Mouse (Mus musculus): ENCODE measurements around the gene Prkag2. TPM values are rescaled to one million over a fixed set of nuclear protein-coding genes. Genes with fewer than 3 reads are reported as not detected.
A peak's percentile ranks its signal among the peaks of the same experiment; 100 is the strongest.

Gene Prkag2
- total RNA-seq, 2 experiments from 2014 or later = 2.0 to 8.5 TPM

DNA sequence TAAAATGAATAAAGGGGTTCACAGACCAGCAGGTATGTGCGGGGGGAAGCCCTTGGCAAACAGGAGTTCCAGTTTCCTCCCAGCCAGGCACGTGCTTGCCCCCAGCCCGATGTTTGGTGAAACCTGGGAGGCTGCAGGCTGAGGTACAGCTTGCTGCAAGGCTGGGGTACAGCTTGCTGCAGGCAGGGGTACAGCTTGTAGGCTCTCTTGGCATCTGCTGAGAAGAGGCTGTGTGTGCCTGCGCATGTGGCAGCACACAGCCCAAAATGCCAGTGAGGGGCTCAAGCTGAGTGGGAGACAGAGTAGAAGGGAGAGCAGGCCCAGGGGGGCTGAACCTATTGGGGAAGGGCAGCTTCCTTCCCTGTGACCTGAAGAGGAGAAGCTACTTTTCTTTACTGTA is 204.8 kb downstream of the Prkag2 start:
- no peak for ATAC-seq (replicated peaks; ENCODE audit: low FRiP score, poor library complexity, severe bottlenecking)

DNA sequence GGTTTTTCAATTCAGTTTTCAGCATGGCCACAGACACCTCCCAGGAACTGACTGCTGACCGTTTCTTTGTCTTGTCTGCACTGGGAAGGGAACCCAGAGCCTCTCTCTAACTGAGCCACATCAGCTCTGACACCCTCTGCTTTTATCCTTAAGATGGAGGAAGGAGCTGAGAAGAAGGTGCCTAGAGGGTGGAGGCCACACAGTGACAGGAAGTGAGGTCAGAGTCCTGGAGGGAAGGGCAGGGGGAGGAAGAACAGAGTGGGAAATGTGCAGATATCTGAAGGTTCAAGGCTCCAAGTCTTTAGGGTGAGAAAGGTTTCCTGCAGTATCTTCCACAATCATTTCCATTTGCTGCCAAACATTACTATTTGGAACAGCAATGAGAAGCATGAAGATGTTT is 205.6 kb downstream of the Prkag2 start:
- no peak for ATAC-seq (replicated peaks; ENCODE audit: low FRiP score, poor library complexity, severe bottlenecking)

DNA sequence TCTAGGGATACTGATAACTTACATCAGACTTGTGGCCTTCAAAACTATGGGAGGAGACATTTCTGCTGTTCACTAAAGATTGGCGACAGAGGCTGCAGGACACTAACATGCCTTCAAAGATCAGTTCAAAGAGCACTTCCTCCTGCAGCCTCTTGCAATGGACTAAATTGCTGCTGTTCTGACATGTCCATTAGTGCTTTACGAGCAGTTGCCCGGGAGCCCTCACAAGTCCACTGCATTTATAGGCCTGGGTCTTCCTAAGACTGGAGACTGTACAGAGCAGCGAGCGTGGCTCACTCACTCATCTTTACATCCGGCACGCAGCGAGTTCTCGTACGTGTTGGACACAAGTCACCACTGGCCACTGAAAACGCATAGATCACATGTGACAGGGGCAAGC is 208.0 kb downstream of the Prkag2 start:
- ATAC-seq (replicated peaks; ENCODE audit: low FRiP score, poor library complexity, severe bottlenecking) = no peak

DNA sequence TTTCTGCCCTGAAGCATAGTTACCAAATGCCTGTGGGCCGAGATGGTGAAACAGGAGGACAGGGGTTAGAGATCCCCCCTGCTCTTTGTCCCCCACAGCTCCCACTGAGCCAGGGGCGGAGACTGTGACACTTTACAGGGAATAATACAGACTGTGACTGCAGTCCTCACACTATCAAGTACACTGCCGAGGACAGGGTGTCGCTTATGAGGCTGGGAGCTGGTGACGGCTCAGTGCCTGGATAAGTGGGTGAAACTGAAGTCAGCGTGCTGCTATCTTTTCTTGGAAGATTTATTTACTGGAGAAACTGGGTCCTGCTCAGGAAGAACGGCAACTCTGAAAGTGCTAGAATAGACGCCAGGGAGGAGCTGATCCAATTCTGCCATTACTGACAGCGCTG is 210.6 kb downstream of the Prkag2 start:
- no peak for ATAC-seq (replicated peaks; ENCODE audit: low FRiP score, poor library complexity, severe bottlenecking)

DNA sequence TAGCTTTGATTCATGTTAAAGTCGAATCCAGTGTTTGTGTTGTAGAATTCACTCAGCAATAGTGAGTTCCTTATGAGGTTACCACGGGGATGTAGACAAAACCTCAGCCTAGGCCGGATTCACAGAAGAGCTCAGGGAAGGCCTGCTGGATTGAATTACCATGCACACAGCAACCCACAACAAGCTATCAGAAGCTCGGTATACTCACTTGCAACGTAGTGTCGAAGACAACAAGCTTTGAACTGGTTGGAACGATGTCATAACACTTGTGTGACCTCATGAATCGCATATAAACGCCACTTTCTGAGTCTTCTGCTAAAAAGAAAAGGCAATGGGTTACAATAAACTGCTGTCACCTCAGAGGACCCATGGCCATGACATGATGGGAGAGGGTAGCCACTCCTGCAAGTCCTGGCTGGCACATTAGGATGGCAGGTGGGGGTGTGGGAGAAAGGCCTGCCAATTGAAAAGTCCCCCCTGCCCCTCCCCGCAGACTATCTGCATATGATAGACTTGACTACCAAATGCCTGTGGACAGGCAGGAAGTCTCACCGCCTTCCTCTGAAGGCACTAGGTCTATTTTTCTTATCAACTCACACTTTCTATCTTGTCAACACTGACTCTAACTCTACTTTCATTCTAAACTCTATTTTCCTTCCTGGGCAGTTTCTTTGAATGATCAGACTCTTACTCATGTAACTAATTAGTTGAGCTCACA is 211.4 kb downstream of the Prkag2 start:
- no peak for ATAC-seq (replicated peaks; ENCODE audit: low FRiP score, poor library complexity, severe bottlenecking)

DNA sequence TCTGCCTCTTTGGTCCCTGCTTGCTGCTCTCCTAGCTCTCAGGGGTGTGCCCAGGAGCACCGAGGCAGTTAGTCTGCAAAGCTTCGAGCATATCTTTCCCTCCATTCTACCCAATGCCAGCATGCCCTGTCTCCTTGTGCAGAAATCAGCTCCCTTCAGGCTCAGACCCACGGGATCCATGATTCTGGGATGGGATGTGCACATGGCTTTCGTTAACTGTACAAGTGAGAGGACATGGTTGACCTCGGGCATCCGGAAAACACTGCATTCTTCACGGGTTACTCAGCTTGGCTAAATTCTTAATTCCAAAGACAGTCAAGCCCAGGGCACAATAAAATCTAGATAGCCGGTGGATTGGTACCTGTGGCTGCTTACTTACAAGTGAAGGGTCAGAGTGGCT is 213.2 kb downstream of the Prkag2 start:
- ATAC-seq (replicated peaks; ENCODE audit: low FRiP score, poor library complexity, severe bottlenecking) = no peak

DNA sequence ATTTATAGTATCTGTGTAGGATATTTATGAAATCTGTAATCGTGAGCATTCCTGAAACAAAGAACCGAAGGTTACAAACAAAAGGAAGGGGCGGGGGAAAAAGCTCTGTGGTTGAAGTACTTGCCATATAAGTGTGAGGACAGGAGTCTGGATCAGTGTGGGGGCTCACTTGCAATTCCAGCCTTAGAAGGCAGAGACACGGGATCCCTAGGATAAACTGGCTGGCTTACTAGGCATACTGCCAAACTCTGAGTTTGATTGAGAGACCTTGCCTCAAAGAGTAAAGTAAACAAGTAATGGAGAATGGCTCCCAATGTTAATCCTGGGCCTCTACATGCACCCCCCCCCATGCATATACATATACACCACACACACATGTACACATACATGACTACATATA is 221.7 kb downstream of the Prkag2 start:
- no peak for ATAC-seq (replicated peaks; ENCODE audit: low FRiP score, poor library complexity, severe bottlenecking)

DNA sequence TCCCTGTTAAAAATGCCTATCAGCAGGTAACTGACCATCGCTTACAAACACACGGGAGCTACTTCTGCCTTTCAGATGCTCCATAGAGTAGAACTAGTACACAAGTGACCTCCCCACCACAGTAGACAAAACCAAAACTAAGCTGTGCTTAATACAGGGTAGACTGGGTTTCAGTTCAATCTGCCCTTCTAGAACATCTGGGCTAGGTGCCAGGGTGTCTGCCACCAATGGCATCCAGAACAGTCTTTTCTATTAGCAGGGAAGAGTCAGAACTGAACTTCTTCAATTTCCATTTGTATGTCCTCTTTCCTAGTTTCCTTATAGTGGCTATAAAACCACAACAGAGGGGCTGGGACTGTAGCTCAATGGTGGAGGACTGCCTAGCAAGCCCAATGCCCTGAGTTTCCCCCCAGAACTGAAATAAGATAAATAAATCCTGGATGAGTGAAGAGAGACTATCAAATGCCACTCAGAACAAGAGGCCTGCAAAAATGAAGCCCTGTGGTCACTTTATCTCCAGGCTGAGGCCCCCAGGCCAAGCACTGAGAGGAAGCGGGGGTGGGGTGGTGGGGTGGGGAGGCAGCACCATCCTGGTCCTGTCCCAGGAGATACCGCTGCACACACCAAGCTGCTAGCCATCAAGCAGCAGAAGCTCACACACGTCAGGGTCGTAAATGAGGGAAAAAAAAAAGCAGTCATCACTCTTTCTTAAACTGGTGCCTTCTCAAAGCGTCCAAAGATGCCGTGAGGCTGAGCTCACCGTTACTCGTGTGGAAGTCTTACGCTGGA is 222.4 kb downstream of the Prkag2 start:
- ATAC-seq (replicated peaks; ENCODE audit: low FRiP score, poor library complexity, severe bottlenecking) = no peak

DNA sequence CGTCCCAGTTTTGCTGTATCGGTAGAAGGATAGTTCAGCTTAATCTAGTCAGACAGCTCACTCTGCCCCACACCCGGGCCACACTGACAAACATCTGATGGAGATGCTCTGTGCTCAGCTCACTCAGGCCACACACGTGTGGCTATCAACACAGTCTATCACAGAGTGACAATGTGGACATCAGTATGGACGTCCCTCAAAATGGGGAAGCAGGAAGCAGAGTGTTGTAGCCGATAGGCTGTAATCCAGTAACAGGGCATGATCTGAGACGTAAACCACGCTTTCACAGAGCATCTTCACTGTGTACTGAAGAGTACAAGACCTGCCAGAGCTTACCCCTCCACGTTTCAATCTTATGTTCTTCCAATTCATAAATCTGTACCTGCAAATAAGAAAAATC is 223.8 kb downstream of the Prkag2 start:
- ATAC-seq (replicated peaks; ENCODE audit: low FRiP score, poor library complexity, severe bottlenecking) = no peak

DNA sequence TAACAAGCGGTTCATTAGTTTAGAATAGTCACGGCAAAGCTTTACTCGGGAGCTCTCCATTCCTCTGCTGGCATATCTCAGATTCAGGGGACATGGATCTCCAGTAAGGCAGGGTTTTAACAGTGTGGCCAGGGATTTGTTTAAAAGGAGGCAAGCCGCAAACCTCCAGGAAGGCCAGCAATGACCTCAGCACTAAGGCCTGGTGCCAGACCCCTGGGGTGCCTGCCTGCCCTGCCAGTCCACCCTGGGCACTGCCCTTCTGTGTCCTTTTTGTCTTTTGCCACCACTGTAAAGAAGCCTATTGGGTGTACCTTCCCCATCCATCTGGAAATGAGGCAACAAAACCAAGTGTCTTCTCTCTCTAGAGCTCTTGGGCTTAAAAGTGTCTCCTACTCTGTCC is 226.3 kb downstream of the Prkag2 start:
- ATAC-seq (replicated peaks; ENCODE audit: low FRiP score, poor library complexity, severe bottlenecking) = no peak

DNA sequence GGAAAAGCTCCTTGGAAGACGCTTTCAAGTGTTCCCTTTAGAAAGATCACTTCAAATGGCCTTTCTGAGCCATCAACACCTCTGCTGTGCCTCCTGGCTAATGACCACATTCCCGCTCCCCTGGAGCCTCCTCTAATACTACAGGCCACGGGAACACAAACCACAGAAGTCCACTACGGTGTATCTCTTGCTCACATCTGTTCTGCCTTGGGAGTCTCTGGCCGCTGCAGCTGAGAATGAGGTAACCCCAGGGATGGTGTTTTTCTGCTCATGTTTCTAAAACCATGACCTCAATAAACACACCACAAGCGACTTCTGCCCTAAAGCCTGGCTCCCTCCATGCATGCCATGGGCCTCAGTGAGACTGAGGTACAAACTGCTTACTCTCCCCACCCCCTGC is 227.2 kb downstream of the Prkag2 start:
- ATAC-seq (replicated peaks; ENCODE audit: low FRiP score, poor library complexity, severe bottlenecking) = no peak

DNA sequence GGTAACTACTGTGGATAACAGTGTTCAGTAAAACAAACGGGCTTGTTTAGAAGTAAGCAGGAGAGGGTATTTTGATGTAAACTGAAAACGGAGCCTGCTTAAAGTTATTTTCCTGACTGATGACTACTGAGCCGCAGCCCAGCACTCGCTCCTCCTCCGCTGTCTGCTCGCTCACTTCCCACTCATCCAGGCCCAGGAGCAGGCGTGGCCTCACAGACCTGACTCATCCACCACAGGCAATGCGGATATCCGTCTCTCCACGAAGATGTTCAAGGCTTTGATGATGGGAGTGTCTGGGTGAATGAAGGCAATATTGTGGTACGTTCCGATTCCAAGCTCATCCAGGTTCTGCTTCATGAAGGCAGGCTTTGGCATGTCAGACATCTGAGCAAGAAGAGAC is 229.2 kb downstream of the Prkag2 start:
- ATAC-seq (replicated peaks; ENCODE audit: low FRiP score, poor library complexity, severe bottlenecking) = no peak

DNA sequence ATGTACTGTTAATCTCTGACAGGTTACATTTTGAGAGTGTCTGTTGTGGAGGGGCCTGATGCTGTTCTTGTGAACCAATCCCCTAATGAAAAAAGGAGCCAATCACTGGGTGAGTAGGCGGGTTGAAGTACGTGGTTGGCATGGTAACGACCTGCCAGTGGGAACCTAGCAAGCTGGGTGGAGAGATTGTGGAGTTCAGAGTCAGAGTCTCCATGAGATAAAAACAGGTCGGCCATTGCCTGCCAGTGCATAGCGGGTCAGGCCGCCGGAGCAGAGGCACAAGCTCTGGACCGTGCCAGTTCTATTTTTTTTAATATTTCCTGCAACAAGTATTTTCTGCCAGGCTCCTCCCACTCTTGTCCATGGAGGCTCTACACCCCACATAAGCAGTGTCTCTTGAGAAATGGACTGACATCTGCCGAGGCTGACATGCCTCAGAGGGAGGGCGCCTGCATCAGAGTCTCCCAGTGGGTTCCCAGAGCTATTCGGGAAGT is 230.6 kb downstream of the Prkag2 start:
- ATAC-seq (replicated peaks; ENCODE audit: low FRiP score, poor library complexity, severe bottlenecking) = peak; percentile 78

DNA sequence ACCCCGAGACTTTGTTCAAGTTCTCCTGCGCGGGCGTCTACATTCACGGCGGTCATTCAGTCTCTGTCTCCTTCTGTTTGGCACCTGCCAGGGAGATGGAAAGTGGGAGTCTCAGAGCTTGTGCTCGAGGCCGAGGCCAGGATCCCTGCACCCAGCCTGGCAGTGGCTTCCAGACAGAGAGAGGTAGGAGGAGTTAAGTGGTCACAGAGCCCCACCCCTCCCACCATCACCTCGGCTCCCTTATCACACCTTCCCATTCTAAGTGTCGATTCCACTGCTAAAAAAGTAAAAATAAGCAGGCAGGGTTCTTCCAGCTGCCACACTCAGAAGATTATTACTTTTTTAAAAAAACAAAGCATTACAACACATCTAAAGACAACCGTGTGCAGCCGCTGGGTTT is 236.6 kb downstream of the Prkag2 start:
- peak; percentile 85 for ATAC-seq (replicated peaks; ENCODE audit: low FRiP score, poor library complexity, severe bottlenecking)

DNA sequence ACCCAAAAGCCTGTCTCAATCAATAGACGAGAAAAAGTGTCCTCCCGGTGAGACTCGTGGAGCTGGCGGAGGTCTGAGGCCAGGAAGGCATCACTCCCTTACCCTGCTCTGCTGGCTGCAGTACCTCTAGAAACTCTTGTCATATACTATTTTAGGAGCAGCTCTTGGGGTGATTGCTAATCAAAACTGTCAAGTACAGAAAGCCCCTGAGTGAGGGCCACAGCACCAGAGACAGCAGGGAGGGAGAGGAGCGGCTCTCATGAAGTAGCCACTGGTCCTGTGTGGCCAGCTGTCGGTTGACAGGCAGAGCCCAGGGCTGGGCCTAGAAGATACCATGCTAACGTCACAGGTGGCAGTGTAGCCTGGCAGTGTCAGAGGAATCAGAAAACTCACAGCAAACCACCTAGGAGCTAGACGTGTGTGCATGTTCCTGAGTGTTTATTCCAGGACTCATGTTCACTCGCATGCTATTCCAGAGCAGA is 239.0 kb downstream of the Prkag2 start:
- 0 out of 2 replicates have a peak, but pooled peaks have one; percentile 23 for ATAC-seq (replicated peaks; ENCODE audit: low FRiP score, poor library complexity, severe bottlenecking)

DNA sequence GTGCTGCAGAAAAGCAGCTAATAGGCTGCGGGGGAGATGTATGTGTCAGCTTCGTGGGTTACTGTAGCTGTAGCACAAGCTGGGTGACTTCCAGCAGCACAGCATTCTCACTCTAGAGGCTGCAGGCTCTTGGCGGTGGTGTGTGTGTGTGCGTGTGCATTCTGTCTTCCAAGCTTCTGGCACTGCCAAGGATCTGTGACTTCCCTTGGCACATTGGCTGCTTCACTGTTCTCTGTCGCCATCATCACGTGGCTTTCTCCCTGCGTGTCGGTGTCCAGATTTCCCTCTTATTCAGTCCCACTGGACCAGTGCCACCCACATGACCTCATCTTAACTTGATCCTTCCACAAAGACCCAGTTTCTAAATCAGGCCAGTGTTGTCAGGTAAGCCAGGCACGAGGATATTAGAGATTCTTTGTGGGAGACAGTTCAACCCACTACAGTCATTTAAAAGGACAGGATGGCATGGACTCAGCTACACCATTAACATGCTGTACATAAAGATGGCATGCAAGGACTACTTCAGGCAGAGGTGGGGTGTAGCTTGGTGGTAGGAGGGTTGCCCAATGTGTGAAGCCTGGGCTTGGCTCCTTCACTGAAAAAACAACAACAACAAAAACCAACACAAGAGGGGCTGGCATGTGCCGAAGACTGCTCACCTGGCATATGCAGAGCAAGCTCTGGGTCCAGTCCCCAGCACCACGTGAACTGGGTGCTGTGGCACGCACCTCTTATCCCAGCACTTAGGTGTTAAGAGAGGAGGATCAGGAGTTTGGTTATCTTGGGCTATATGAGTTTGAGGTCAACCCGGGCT is 239.6 kb downstream of the Prkag2 start:
- ATAC-seq (replicated peaks; ENCODE audit: low FRiP score, poor library complexity, severe bottlenecking) = no peak

DNA sequence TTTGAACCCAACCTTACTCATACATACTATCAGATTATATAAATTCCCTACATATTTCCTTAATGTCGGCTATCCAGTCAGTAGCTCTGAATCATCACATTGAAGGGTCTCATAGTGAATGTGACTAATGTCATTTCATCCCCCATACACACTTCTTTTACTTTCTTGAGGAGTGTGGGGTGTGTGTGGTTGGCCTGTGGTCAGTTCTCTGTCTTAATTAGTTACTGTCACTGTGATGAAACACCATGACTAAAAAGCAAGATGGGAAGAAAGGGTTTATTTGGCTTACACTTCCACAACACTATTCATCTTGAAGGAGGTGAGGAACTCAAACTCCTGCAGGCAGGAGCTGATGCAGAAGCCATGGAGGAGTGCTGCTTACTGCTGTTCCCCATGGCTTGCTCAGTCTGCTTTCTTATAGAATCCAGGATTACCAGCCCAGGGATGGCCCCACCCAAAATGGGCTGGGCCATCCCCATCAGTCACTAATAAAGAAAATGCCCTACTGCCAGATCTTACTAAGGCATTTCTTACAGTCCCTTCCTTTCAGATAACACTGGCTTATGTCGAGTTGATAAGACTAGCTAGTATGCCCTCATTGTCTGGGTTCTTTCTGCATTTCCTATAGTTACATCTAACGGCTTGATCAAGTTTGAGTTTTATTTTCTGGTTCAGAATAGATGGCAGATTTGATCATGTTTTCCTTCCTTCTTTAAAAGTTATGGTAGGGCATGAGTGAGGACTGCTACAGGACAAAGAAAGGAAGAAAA is 240.5 kb downstream of the Prkag2 start:
- no peak for ATAC-seq (replicated peaks; ENCODE audit: low FRiP score, poor library complexity, severe bottlenecking)

DNA sequence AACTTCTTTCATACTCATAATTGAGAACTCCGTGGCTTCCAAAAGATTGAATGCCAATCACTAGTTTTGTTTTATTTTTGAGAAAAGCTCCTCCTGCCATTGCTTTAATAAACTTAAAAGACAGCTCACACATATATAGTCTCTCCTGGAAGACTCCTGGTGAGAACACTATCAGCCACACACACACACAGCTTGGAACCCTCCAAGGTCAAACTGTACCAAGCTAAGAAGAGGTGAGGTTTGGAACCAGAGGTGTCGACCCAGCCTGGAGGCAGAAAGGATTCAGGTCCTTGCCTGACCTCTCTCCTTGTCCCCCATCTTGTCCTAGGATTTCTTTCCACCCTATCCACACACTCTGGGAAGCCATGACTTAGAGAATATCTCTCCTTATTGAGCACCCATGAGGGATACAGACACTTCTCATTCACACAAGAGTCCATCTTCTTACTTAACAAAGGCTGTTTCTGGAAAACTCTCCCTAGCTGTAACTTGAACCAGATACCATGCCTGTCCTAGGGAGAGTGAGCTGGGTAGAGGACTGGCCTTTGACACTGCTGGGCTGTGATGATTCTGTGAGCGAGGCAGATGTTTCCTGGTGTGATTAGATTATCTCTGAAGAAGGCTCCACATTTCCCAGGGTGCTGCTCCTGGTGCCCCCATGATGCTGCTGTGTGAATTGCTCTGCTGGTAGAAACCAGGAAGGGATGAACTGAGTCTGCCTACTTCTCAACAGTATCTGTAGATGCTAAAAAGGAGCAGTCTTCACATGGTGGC is 245.4 kb downstream of the Prkag2 start:
- ATAC-seq (replicated peaks; ENCODE audit: low FRiP score, poor library complexity, severe bottlenecking) = peak; percentile 84

DNA sequence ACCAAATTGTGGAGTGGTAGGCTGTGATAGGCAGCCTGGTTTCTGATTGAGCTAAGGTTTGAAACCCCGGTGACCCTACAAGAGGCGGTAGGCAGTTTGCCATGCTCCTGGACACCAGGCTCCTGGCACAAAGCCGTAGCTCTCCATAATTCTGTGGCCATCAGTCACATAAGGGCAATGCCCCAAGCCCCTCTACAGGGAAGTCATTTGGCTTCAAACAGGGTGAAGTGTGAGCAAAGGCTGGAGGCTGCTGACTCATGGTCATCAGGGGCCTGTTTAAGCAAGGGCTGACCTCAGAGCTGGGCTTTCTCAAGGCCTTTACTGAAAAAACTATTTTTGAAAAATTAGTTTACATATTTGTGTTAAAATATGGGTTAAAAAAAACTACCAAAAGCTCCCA is 246.2 kb downstream of the Prkag2 start:
- peak; percentile 57; the same call in 1 of the 2 replicates for ATAC-seq (replicated peaks; ENCODE audit: low FRiP score, poor library complexity, severe bottlenecking)

Data from erythroblast, adult 5-6 weeks (primary cell).